Mouse (Mus musculus) lung, postnatal 0 days (tissue): ENCODE measurements around the gene Tomm20.

Source experiments
- CTCF ChIP-seq: IDR thresholded peaks from 2 replicates; pipeline ENCODE4 v1.5.1; 2016; ENCODE audit warnings: antibody characterized with exemption, mild to moderate bottlenecking
- EP300 ChIP-seq: IDR thresholded peaks from 2 replicates; pipeline ENCODE4 v1.6.1; 2016; ENCODE audit warnings: antibody characterized with exemption, mild to moderate bottlenecking, control low read depth

DNA sequence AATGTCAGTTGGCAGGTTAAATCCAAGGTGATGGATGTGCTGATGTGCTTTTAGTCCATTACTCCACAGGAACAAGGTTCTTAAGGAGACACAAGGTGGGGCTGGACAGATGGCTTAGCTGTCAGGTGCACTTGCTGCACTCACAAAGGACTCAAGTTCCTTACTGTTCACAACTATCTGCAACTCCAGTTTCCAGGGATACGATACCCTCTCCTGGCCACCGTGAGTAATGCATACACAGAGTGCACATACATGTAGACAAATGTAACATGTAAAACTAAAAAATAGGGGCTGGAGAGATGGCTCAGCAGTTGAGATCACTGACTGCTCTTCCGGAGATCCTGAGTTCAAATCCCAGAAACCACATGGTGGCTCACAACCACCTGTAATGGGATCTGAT is 40.3 kb downstream of the Tomm20 start:
- TF ChIP-seq CTCF (peak; percentile 63), EP300 (no peak)
